Mouse (Mus musculus): Measurements from ENCODE around the gene Eras.
"Not testable (repeated sequence)": the region's sequence is repeated elsewhere in the genome, so short reads cannot be mapped to it uniquely, and the experiment has no call there.

The Eras gene

DNA sequence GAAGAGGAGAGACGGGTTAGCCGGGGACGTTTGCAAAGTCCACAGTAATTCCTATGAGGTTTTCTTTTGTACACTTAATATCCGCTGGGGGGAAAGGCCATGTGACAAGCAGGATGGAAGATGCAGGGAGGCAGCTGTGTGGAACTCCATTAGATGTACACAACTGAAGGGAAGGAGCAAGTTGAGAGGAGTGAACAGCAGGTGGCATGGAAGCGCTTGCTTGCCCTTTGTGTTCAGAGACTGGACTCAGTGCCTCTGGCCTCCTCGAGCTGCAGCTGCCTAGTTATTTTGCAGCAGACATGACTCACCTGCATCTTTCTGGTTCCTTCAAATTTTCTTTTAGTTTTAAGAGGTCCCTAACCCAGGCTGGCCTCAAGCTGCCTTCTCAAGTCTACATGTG, 17.9 kb downstream of the Eras start:
- no peak for DNase-seq (ENCODE audit: low spot score in 2 of 2)

- DNase-seq (ENCODE audit: low spot score in 2 of 2), result not testable (repeated sequence)
These were observed 19.2 kb downstream of the Eras start, which contains the start of gene Gm10490 for GRCm38 (mm10) chrX:7909242-7909641. Gene Gm10490 (plus strand): TSS chrX:7909542.

DNA sequence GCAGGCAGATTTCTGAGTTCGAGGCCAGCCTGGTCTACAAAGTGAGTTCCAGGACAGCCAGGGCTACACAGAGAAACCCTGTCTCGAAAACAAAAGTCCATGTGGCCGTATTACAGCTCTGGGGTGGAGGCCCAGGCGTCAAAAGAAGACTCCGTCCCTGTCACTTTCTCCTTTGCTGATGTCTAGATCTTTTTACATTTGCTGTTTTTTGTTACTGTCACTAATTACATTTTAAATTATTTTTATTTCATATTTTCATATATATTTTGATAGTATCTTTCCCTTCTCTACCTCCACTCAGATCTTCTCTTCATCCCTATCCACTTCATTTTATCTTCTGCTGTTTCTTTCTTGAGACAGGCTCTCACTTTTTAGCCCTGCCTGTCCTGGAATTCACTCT, 20.7 kb downstream of the Eras start, which contains the start of gene Gm10491:
Gm10491 (minus strand) TSS at position 101 of the 400 bp plus-strand sequence.
- no peak for DNase-seq (ENCODE audit: low spot score in 2 of 2)

GRCm38 (mm10) chrX:7904441-7904840, 24.0 kb downstream of the Eras start:
- DNase-seq (ENCODE audit: low spot score in 2 of 2), result no peak

DNA sequence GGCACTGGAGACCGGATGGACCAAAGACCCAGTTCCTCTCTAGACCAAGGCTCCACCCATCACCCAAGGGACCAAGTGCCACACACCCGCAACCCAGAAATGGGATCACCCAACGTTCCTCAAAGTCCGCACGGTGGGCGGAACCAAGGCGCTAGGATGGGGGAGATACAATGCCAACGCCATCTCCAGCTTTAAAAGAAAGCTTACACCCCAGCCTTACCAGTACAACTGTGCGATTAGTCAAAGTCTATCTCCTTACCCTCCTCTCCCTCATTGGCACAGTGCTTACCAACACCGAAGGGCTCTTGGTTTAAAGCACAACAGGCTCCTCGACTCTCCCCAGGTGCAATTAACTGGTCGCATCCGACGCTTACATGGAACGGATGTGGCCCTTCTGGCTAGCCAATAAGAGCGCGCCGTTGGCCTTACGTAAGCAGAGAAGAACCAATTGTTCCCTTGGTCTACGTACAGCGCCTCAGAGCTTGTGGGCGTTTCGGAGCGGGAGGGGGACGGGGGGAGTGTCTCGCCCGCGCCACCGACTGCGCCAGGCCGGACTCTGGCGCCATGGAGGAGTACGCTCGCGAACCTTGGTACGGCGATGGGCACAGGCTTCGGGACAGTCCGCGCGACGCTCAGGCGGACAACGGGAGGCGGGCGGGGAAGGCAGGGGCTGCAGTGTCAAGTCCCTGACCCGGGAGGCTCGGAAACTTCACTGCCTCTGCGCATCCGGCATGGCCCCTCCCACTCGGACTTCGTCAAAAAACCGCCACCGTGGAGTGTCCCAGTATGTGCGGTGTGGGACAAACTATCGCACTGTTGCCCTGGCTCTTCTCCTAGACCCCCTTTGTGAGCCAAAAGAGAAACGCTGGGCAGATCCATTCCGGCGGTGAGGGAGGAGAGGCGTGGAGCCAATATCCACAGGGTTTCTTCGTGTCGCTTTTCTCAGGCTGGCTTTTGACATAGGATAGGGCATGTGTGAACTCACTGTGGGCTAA, 29.2 kb downstream of the Eras start, which contains the start of the genes Pqbp1 and Timm17b:
Pqbp1 (minus strand) TSS at position 390 of the 995 bp plus-strand sequence.
Timm17b (plus strand) TSS at position 478 of the 995 bp plus-strand sequence.
- DNase-seq (ENCODE audit: low spot score in 2 of 2), result peak; percentile 94 to 95

DNA sequence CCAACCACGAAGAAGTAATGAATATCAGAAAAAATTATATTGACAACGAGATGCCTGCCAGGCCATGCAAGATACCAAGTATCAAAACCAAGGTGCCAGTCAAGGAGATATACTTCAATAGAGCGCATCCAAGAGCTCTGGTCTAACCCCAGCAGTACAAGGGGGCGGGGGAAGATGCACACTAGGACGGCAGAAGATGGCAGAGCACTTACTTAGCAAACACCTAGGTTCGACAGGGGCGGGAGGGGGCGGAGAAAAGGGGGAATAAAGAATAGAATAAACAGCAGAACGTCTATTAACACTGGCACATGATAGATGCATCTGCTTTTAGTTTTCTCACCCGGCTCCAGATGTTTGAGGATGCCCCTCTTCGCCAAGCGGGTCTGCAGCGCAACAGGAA, 30.2 kb downstream of the Eras start:
- no peak for DNase-seq (ENCODE audit: low spot score in 2 of 2)

GRCm38 (mm10) chrX:7883841-7884567, 44.4 kb downstream of the Eras start, which contains the start of gene Slc35a2:
Gene Slc35a2 (plus strand): TSS chrX:7884028.
- DNase-seq (ENCODE audit: low spot score in 2 of 2), result peak; percentile 85 to 90

- DNase-seq (ENCODE audit: low spot score in 2 of 2), result peak; percentile 77 to 85
These were observed 48.6 kb downstream of the Eras start for GRCm38 (mm10) chrX:7879819-7880218.

DNA sequence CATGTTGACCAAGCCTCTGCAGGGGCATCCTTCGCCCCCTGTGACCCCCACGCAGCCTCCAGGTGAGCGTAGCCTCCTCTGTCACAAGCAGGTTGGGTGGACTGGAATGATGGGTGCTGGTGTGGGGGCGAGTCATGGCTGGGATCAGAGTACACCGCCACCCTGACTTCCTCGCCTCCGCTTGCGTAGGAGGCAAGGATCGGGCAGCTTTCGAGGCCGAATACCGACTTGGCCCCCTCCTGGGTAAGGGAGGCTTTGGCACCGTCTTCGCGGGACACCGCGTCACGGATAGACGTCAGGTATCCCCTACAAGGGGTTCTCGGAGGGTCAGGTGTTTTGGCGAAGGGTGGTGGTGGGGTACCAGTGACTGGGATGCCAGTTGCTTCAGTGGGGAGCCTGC, 49.9 kb downstream of the Eras start:
- peak; percentile 45 to 52 for DNase-seq (ENCODE audit: low spot score in 2 of 2)

DNA sequence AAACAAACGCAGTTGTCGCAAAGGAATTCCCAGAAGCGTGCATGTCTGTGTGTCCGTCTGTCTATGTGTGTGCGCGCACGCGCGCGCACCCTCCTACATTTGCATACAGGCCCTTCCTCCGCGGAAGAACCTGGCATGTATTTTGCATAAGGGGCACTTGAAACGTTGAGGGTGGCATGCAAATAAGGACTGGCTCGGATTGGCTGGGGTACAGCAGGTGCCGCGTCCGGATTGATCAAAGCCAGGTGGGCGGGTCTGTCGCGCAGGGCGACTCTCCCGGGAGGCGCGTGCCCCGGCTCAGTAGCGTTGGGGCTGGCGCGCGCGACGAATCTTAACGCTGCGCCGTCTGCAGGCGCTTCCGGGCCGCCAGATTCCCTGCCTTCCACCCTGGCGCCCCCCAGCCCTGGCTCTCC, 50.4 kb downstream of the Eras start, which contains the start of gene Pim2:
Pim2 (plus strand) TSS at position 256 of the 413 bp plus-strand sequence.
- DNase-seq (ENCODE audit: low spot score in 2 of 2), result peak; percentile 91 to 93
